Mouse (Mus musculus) mouse trophoblast stem cell (cell line): ENCODE data around the gene Mas1.

ENCODE experiments used
- in situ Hi-C, 2 experiments: fragments of 300-500 bp; cut with MseI, MboI; formaldehyde crosslinking; loops; 2 replicates in 1 of 2; 3 replicates in 1 of 2; pipeline ENCODE4 v1.15.1; 2025

Gene Mas1

DNA sequence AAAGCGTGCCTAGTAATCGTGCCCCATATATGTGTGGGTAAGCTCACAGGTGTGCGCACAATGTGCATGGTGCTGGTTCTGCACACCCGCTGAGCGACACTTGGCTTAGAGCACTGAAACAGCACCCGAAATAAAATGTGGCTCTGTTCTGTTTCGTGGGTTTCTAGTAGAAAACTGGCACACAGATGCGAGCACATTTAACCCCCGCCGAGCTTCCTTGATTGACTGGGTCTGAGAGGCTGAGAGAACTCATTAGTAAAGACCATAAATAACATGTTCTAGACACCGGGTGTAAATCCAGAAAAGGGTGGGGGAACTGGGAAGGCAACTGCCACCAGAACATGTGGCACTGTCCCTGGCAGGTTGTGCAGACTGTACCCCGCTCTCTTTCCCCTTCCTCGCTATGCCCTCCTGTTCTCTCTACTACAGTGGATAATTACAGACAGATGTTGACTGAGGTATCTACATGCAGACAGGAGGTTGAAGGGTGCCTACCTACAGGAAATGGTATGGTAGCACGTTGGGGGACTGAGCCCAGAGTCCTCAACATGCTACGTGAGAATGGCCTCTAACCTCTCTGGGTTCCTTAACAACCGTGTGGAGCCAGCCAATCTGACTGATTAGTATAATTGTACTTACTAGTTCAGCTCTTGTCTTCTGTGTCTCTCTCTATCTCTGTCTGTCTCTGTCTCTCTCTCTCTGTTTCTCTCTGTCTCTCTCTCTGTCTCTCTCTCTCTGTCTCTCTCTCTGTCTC, 4.5 kb upstream of the Mas1 start:
- in situ Hi-C loops, result no loop called here

DNA sequence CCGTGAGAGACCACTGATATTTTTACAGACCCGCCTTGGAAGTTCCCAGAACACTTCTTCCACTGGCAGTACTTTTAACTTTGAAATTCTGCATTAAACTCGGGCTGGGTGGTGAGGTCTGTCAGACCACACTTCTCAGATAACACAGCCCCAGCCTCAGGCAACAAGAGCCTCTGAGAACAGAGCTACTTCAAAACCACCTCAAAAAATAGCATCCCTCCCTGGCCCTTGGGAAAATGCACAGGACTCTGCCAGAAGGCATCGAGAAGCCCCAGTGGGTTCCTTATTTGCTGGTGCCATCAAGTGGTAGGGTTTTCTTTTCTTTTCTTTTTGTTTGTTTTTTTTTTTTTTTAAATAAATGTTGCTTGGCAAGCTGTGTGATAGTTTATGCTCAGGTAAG, 697 bp upstream of the Mas1 start:
- in situ Hi-C loops, result no loop called here

DNA sequence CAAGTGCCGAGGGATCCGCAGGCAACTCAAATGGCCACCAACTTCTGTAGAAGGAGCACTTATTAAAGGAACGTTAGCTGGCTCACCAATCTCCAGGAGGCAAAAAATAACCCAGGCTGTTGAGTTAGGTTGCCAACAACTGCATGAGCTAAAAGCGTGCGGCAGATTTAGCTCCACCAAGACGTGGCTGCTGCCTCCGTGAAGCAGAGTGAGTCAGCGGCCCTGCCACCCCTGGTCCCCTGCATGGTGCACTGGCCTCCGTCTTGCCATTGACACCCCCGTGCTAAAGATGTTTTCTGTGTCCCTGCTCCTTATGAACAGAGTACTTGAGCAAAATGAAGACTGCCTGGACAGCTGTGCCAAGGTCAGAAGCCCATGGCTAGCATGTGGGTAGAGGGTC, 1.1 kb downstream of the Mas1 start:
- in situ Hi-C loops, result no loop called here

GRCm38 (mm10) chr17:12865407-12865806, 2.5 kb downstream of the Mas1 start:
- in situ Hi-C loops, result no loop called here

- in situ Hi-C loops, result no loop called here
These were observed 3.8 kb downstream of the Mas1 start for GRCm38 (mm10) chr17:12864111-12864510.

GRCm38 (mm10) chr17:12859006-12859520, 8.9 kb downstream of the Mas1 start:
- in situ Hi-C loops, result no loop called here

GRCm38 (mm10) chr17:12858072-12858471, 9.9 kb downstream of the Mas1 start:
- in situ Hi-C loops, result no loop called here

DNA sequence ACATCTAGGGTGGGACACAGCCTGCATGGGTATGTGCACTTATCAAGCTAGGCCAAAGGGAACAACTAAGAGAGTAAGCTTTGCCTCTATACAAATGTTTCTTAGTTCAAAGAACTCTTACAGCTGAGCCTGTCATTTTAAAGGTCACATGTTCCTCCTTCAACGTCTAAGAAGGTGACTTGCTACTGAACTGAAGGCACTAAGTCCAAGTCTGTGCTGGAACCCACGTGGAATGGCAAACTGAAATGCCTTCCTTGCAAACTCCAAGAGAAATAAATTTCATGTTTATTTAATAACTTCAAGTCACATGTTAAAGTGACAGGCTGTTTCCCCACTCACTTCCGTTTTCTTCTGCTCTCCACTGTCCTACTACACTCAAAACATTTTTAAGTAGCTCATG, 10.5 kb downstream of the Mas1 start:
- in situ Hi-C loops, result no loop called here

DNA sequence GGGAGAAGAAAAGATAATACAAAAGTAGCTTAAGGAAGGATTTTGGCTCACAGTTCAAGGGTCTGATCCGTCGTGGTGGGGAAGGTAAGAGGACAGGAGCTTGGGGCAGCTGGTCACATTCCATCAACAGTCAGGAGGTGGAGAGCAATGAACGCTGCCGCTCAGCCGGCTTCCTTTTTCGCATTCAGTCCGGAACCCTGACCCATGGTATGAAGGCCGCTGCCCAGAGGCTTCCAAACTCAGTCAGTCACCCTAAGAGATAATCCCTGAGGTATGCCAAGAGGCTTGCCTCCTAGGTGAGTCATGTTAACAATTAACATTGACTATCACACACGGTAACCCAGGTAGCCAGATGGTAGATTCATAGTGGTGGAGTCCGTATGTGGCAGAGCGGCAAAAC, 13.6 kb downstream of the Mas1 start:
- in situ Hi-C loops, result no loop called here

DNA sequence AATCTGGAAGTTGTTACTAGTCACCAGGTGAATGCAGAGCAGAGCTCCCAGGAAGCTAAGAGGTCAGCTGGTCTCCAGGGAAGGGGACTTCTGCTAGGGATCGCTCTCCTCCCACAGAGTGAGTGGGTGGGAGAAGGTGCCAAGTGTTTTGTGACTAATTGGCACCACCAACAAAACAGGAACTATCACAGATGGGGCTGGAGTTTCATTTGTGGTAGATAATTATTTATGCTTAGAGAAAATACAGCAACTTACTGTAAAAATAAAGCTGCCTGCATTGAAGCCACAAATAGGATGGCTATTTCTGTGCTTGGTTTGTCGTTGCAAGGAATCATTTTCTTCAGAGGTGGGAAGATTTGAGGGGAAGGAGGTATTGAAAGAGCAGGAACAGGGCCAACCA, 14.1 kb downstream of the Mas1 start:
- in situ Hi-C loops, result no loop called here

DNA sequence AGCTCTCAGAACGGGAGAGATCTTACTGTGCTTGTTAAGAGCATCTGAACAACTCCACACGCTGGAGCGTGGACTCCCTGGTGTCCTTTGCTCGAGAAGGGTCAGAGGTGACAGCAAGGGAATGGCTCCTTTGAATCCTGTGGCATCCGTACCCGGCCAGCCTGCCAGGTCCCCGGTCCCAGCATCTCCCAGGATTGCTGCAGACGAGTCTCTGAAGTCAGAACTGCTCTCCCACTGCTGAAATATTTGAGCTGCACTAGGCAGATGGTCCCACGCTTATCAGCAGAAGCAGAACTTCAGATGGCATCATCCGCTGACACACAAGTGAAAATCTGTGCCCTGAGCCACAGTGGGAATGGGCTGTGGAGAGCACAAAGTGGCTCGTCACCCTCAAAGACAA, 16.3 kb downstream of the Mas1 start:
- in situ Hi-C loops, result no loop called here

DNA sequence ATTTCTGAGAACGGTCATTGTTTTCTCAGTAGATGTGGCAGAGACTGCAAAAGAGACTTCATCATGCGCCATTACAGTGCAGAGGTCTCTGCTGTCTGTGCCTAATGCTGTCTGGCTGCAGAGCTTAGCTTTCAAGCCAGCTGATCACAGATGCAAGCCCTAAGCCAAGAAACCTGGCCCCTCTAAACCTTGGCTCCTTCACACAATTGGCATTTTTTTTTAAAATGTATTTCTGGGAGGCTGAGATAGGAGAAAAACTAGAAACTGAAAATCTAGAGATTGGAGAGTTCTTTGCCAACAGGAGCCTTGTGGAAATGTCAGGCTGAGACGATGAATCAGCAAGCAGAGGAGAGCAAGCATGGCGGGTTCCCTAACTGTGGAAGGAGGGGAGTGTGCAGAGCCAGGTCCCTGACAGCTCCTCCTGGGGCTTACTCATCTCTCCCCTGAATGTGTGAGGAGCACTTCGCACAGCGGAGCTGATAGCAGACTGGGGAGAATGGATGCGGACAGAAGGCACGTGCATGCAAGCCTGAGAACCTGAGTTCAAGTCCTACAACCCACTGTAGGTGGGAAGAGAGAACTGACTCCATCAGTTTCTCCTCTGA, 18.1 kb downstream of the Mas1 start:
- in situ Hi-C loops, result no loop called here

DNA sequence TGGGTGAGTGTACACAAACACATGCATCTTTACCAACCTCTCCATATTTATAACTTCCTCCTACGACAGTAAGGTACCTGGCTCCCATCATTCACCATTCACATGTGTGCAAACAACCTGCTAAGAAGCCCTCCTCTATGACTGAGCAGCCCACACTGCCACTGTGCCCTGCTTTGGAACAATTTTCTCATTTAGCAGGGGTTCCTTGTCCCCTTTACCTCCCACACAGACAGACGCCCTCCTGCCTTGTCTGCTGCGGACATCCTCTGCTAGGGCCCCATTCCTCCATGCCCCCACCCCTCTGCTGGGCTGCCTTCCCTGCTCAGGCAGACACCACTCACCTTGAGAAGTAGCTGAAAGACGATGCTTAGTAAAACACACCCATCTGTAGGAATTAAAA, 20.2 kb downstream of the Mas1 start:
- in situ Hi-C loops, result no loop called here

DNA sequence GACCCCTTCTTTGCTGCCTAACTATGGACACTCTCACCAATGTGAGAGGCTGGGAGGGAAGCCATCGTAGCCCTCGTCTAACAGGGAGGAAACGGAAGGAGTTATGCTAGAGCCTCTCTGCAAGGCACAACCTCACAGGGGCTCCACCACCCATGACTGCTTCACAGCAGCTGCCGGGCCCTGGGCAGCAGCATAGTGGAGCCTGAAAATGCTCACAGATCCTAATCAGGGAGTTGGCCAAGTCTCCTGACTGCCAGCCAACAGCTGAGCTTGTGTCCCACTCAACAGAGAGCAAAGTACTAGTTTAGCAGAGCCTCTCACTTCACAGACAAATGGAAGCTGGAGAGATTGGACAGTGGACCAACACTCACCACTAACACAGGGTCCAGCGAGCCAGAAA, 21.5 kb downstream of the Mas1 start:
- in situ Hi-C loops, result no loop called here

- in situ Hi-C loops, result no loop called here
These were observed 22.1 kb downstream of the Mas1 start for GRCm38 (mm10) chr17:12845862-12846261.

DNA sequence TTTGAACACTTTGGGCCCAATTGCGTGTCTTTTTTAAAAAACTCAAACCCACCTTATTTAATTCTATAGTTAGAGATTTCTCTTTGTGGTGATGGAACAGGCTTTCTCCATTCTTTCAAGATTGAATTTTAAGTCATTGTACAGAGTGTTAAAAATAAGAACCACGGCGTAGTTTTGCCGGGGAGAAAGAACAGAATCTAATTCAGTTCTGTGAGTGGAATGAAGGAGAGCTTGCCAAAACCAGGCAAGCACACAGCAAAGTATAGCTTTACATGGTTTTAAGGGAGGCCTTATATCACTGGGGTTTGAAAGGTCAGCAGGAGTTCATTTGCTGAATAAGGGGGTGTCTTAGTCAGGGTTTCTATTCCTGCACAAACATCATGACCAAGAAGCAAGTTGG, 23.4 kb downstream of the Mas1 start:
- in situ Hi-C loops, result no loop called here

DNA sequence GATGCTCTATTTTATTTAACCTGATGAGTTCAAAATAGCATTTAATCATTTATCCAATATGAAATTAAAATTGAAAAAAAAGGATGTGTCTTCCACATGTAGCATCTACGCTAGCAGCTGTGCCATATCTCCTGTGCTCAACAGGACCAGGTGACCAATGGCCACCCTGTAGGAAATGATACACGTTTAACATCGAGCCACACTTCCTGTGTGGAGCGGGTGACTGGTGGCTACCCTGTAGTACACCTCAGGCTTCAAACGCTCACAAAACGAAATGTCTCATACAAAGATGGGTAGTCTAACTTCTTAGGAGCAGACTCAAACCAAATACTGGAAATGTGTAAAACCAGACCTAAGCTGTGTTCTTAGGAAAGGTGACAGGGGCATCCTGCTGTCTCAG, 24.1 kb downstream of the Mas1 start:
- in situ Hi-C loops, result no loop called here

DNA sequence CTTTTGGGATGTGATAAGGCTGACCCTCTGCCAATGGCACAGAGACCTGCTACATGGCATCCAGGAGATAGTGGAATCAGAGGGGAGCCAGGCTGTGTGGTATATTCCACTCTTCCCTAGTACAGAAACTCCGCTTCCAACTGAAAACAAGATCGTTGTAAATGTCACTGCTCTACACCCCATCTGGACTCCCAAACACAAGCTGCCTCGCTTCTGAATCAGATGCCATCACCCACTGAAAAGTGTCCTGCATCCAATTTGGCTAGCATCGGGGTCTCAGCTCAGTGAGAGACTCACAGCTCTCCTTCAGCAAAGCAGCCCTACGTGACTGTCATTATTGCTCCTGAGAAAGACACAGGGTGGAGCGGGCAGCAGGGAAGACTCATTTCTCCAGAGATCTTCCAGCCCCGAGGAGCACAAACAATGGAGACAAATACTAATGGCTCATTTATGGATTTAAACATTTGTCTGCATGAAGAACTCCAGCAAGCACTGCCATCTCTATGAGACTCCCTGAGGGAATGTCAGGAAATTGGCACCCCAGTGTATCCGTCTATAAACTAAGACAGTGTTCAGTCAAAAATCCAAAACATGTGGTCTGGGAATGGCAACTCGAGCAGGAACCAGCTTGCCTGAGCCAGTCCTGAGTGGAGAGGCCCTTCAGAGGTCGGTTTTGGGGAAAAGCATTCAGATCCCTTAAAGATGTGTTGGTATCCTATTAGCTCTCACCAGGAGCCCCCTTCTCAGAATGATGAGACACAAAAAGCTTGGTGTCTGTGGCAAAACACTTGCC, 28.3 kb downstream of the Mas1 start:
- in situ Hi-C loops, result no loop called here

DNA sequence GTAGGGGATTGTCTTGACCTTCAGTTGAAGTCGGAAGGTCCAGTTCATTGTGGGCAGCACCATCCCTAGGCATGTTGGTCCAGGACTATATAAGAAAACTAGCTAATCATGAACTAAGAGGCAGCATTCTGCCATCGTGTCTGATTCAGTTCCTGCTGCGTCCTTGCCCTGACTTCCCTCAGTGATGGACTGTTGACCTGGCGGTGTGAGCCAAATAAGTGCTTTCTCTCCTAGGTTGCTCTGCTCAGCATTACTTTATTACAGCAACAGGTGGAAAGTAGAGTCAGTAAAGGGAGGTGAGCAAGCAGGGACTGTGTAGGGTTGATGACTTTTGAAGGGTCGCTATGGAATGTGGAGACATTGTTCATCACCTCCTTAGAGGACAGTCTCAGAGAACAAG, 32.2 kb downstream of the Mas1 start:
- in situ Hi-C loops, result no loop called here

DNA sequence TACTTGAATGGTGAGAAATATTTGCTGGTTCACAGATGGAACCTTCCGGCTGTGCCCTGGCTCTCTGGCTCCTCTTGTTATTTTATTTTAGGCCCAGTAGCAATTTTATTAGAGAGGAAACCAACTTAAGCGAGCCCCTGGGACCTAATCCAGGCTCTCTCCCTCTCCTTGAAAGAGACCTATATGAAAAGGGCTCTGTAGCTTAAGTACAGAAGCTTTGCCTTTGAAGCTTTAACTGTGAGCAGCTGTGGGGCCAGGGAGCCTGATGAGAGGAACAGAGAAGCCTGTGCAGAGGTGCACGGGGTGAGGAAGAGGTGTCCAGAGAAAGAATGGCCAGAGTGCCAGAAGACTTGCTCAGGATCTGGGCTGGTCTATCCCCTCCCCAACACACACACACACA, 33.1 kb downstream of the Mas1 start:
- in situ Hi-C loops, result no loop called here

DNA sequence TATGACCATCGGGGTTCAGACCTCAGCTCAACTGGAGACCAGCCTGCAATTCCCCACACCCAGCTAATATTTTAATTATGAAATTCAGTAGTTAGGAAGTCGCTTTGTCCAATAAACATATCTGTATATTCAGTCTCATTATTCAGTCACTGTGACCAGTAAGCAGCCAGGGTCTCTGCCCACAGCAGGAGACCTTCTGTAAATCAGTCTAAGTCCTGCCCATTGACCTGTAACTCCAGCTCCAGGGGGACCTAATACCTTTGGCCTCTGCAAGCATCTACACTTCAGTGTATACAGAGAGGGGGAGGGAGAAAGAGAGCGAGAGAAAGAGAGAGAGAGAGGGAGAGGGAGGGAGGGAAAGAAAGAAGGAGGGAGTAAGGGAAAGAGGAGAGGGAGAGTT, 33.6 kb downstream of the Mas1 start:
- in situ Hi-C loops, result no loop called here

DNA sequence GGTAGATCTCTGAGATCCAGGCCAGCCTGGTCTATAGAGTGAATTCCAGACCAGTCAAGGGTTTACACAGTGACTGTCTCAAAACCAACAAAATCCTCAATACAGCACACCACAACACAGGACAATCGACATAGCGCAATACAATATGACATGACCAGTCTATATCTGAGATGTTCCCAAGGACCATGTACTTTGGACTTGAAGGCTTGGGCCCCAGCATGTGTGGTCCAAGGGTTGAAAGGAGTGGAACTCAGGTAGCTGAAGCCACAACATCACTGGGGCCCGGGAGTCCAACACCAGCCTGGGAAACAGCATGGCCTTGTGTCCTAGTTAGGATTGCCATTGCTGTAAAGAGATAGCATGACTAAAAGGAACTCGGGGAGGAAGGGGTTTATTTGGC, 35.3 kb downstream of the Mas1 start:
- in situ Hi-C loops, result no loop called here

DNA sequence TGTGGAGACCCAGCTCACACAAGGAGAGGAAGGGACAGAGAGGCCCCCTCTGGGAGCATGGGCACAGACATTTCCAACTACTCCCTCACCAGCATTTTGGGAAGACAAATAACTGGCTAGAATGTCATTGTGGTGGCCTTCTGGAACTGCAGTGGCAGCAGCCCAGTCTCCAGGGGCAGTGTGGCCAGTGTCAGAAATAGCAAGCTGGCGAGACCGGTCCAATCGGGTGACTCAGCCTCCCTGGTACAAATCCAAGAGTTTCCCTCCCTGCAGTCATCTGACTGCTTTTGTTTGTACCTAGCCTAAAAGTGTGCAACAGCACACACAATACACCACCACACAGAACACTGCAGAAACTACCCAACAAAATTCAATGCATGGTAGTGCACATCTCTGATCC, 35.7 kb downstream of the Mas1 start:
- in situ Hi-C loops, result no loop called here
